17 mouse cellular contexts compared by ENCODE assay signal in genomic region chr7:19022189-19022958, GRCm38 (mm10). TPM values are rescaled to one million over a fixed set of nuclear protein-coding genes. Genes with fewer than 3 reads are reported as not detected.
DNase-seq lines count a peak whose midpoint lies in the region; ATAC-seq and TF ChIP-seq lines count a peak whose summit lies in the region.
"Had no signal": no experiment of that assay in that cellular context is flagged by ENCODE, and none has a peak within 500 bp of the region (broad histone marks: within the 10 kb centered on the region; RNA-seq: fewer than 3 reads in every experiment).

No protein-coding gene starts in this region.

- no peaks in the 10 kb centered on the region for H3K36me3 ChIP-seq in lung, embryonic 14.5 days (ENCODE audit: insufficient read depth)
- no peaks in the 10 kb centered on the region for H3K36me3 ChIP-seq in liver, embryonic 12.5 days
- no peaks in the 10 kb centered on the region for H3K36me3 ChIP-seq in stomach, postnatal 0 days (ENCODE audit: control insufficient read depth, insufficient read depth, low read length)
- no peaks in the 10 kb centered on the region for H3K36me3 ChIP-seq in neural tube, embryonic 15.5 days
- H3K36me3 ChIP-seq: forebrain, embryonic 10.5 days; hindbrain, embryonic 15.5 days had no signal

- H3K9ac ChIP-seq in lung, embryonic 14.5 days, result no peak overlapping the region
- peak overlapping the region; percentile 54 for H3K9ac ChIP-seq in liver, embryonic 12.5 days
- H3K9ac ChIP-seq in stomach, postnatal 0 days (ENCODE audit: low read length), result peak overlapping the region; percentile 48
- no peak overlapping the region for H3K9ac ChIP-seq in neural tube, embryonic 15.5 days (replicated peaks)
- H3K9ac ChIP-seq: hindbrain, embryonic 15.5 days had no signal

- TF ChIP-seq CTCF in lung, embryonic 14.5 days (IDR thresholded peaks at IDR 0.05; ENCODE audit: low read depth), result no peak
- no peak for TF ChIP-seq CTCF in stomach, postnatal 0 days (IDR thresholded peaks at IDR 0.05; ENCODE audit: low read depth)

- WGBS in lung, embryonic 14.5 days, result 44% methylated on average over 18 of the region's 18 CpGs
- WGBS in liver, embryonic 12.5 days (ENCODE audit: insufficient replicate concordance), result 41% methylated on average over 18 of the region's 18 CpGs
- 39% methylated on average over 18 of the region's 18 CpGs for WGBS in stomach, postnatal 0 days
- WGBS in neural tube, embryonic 15.5 days, result 56% methylated on average over 18 of the region's 18 CpGs

- peak overlapping the region; percentile 76 for H3K4me3 ChIP-seq in lung, embryonic 14.5 days (ENCODE audit: low read depth, low read length)
- H3K4me3 ChIP-seq in liver, embryonic 12.5 days, result peak overlapping the region; percentile 94
- peak overlapping the region; percentile 42 for H3K4me3 ChIP-seq in stomach, postnatal 0 days (ENCODE audit: low read depth, low read length)
- no peak overlapping the region for H3K4me3 ChIP-seq in neural tube, embryonic 15.5 days (replicated peaks)

- no peak for TF ChIP-seq EP300 in stomach, postnatal 0 days (optimal IDR thresholded peaks at IDR 0.05)

- peak; percentile 65 for DNase-seq in cerebellum, adult 11-12 months
- DNase-seq in cerebellum, postnatal 4 days (ENCODE audit: low spot score in 2 of 2), result no peak
- no peak for DNase-seq in lung, embryonic 14.5 days
- no peak for DNase-seq in lung, postnatal 4 days
- peak; percentile 67 for DNase-seq in stomach, postnatal 0 days (ENCODE audit: low spot score)
- no peak for DNase-seq in embryo, embryonic 10 days (ENCODE audit: low spot score)
- DNase-seq: embryo, embryonic 11 days; layer of hippocampus, adult 9-11 months; left cerebral cortex, postnatal 4 days; right cerebral cortex, adult 18-20 months had no signal

- 0 out of 2 replicates have a peak, but pooled peaks cover 5% of the 10 kb centered on the region for H3K4me1 ChIP-seq in lung, embryonic 14.5 days (ENCODE audit: insufficient read depth)
- H3K4me1 ChIP-seq in liver, embryonic 12.5 days, result peaks cover 38% of the 10 kb centered on the region
- no peaks in the 10 kb centered on the region for H3K4me1 ChIP-seq in stomach, postnatal 0 days (replicated peaks; ENCODE audit: control insufficient read depth, insufficient read depth)
- peaks cover 27% of the 10 kb centered on the region for H3K4me1 ChIP-seq in neural tube, embryonic 15.5 days

- H3K27ac ChIP-seq in lung, embryonic 14.5 days (ENCODE audit: low read depth), result no peak overlapping the region
- H3K27ac ChIP-seq in liver, embryonic 12.5 days, result no peak overlapping the region
- peak overlapping the region; percentile 70 for H3K27ac ChIP-seq in stomach, postnatal 0 days (replicated peaks)
- H3K27ac ChIP-seq in neural tube, embryonic 15.5 days (replicated peaks), result no peak overlapping the region
- H3K27ac ChIP-seq: forebrain, embryonic 10.5 days; hindbrain, embryonic 15.5 days had no signal

- peak overlapping the region; percentile 51 for H3K4me2 ChIP-seq in lung, embryonic 14.5 days
- H3K4me2 ChIP-seq in liver, embryonic 12.5 days, result peak overlapping the region; percentile 69
- peak overlapping the region; percentile 45 for H3K4me2 ChIP-seq in stomach, postnatal 0 days (replicated peaks; ENCODE audit: low read depth)
- no peak overlapping the region for H3K4me2 ChIP-seq in neural tube, embryonic 15.5 days
- H3K4me2 ChIP-seq: hindbrain, embryonic 15.5 days had no signal

- no peaks in the 10 kb centered on the region for H3K9me3 ChIP-seq in lung, embryonic 14.5 days (ENCODE audit: low read depth, low read length)
- H3K9me3 ChIP-seq in liver, embryonic 12.5 days (replicated peaks), result no peaks in the 10 kb centered on the region
- no peaks in the 10 kb centered on the region for H3K9me3 ChIP-seq in stomach, postnatal 0 days (ENCODE audit: control insufficient read depth, low read length)
- no peaks in the 10 kb centered on the region for H3K9me3 ChIP-seq in neural tube, embryonic 15.5 days (replicated peaks)
- H3K9me3 ChIP-seq: forebrain, embryonic 10.5 days; hindbrain, embryonic 15.5 days; megakaryocyte, embryonic 14.5 days had no signal

- H3K27me3 ChIP-seq in lung, embryonic 14.5 days (ENCODE audit: insufficient read depth, low read length), result peaks cover 31% of the 10 kb centered on the region
- peaks cover 50% of the 10 kb centered on the region for H3K27me3 ChIP-seq in liver, embryonic 12.5 days (replicated peaks)
- H3K27me3 ChIP-seq in stomach, postnatal 0 days (ENCODE audit: control insufficient read depth, insufficient read depth, low read length), result 0 out of 2 replicates have a peak, but pooled peaks cover 7% of the 10 kb centered on the region
- peaks cover 37% of the 10 kb centered on the region for H3K27me3 ChIP-seq in neural tube, embryonic 15.5 days (replicated peaks)

- ATAC-seq in lung, embryonic 14.5 days (ENCODE audit: insufficient read depth), result no peak
- no peak for ATAC-seq in liver, embryonic 12.5 days
- no peak for ATAC-seq in stomach, postnatal 0 days (ENCODE audit: low FRiP score, low TSS enrichment)
- ATAC-seq in neural tube, embryonic 15.5 days (ENCODE audit: low FRiP score), result no peak

RNA-seq across cellular contexts. Expression of gene Foxa3, which starts 1.0 kb away (rescaled TPM):
- polyA plus RNA-seq in lung, embryonic 14.5 days (2014; fragmentation: Nextera tagmentation; extraction: Ambion mirVana), result 2.2 and 2.3 TPM in 2 replicates
- 25.3 and 26.6 TPM in 2 replicates for polyA plus RNA-seq in liver, embryonic 12.5 days (2016; fragmentation: Nextera tagmentation; extraction: Ambion mirVana)
- polyA plus RNA-seq in stomach, postnatal 0 days (2015; fragmentation: Nextera tagmentation; extraction: Ambion mirVana), result 39.2 and 46.0 TPM in 2 replicates
- 0.31 and 1.3 TPM in 2 replicates for polyA plus RNA-seq in neural tube, embryonic 15.5 days (2015; fragmentation: Nextera tagmentation; extraction: Ambion mirVana)
- polyA plus RNA-seq: forebrain, embryonic 10.5 days; hindbrain, embryonic 15.5 days; neural tube, embryonic 14.5 days had no signal

RNA-seq across cellular contexts. Expression of gene Sympk, which starts 1.8 kb away (rescaled TPM):
- 22.9 and 26.8 TPM in 2 replicates for polyA plus RNA-seq in lung, embryonic 14.5 days (2014; fragmentation: Nextera tagmentation; extraction: Ambion mirVana)
- polyA plus RNA-seq in liver, embryonic 12.5 days (2016; fragmentation: Nextera tagmentation; extraction: Ambion mirVana), result 30.3 and 33.3 TPM in 2 replicates
- 9.1 and 9.6 TPM in 2 replicates for polyA plus RNA-seq in stomach, postnatal 0 days (2015; fragmentation: Nextera tagmentation; extraction: Ambion mirVana)
- polyA plus RNA-seq in neural tube, embryonic 15.5 days (2015; fragmentation: Nextera tagmentation; extraction: Ambion mirVana), result 26.4 and 28.3 TPM in 2 replicates

RNA-seq across cellular contexts. Expression of gene Irf2bp1, which starts 18.5 kb away (rescaled TPM):
- 27.3 and 35.0 TPM in 2 replicates for polyA plus RNA-seq in lung, embryonic 14.5 days (2014; fragmentation: Nextera tagmentation; extraction: Ambion mirVana)
- polyA plus RNA-seq in liver, embryonic 12.5 days (2016; fragmentation: Nextera tagmentation; extraction: Ambion mirVana), result 20.1 and 22.3 TPM in 2 replicates
- polyA plus RNA-seq in stomach, postnatal 0 days (2015; fragmentation: Nextera tagmentation; extraction: Ambion mirVana), result 9.8 and 12.0 TPM in 2 replicates
- polyA plus RNA-seq in neural tube, embryonic 15.5 days (2015; fragmentation: Nextera tagmentation; extraction: Ambion mirVana), result 28.4 and 28.6 TPM in 2 replicates

RNA-seq across cellular contexts. Expression of gene Mypop, which starts 31.3 kb away (rescaled TPM):
- 3.7 and 4.8 TPM in 2 replicates for polyA plus RNA-seq in lung, embryonic 14.5 days (2014; fragmentation: Nextera tagmentation; extraction: Ambion mirVana)
- 1.3 and 1.7 TPM in 2 replicates for polyA plus RNA-seq in liver, embryonic 12.5 days (2016; fragmentation: Nextera tagmentation; extraction: Ambion mirVana)
- polyA plus RNA-seq in stomach, postnatal 0 days (2015; fragmentation: Nextera tagmentation; extraction: Ambion mirVana), result 1.3 and 1.4 TPM in 2 replicates
- 7.6 and 8.0 TPM in 2 replicates for polyA plus RNA-seq in neural tube, embryonic 15.5 days (2015; fragmentation: Nextera tagmentation; extraction: Ambion mirVana)

RNA-seq across cellular contexts. Expression of gene Rsph6a, which starts 32.1 kb away (rescaled TPM):
- not detected in 2 replicates for polyA plus RNA-seq in lung, embryonic 14.5 days (2014; fragmentation: Nextera tagmentation; extraction: Ambion mirVana)
- not detected in 2 replicates for polyA plus RNA-seq in liver, embryonic 12.5 days (2016; fragmentation: Nextera tagmentation; extraction: Ambion mirVana)
- polyA plus RNA-seq in stomach, postnatal 0 days (2015; fragmentation: Nextera tagmentation; extraction: Ambion mirVana), result not detected in 2 replicates
- polyA plus RNA-seq in neural tube, embryonic 15.5 days (2015; fragmentation: Nextera tagmentation; extraction: Ambion mirVana), result 0.24 TPM in 1 of 2 replicates, not detected in the other
- polyA plus RNA-seq: forebrain, embryonic 10.5 days; kidney, embryonic 16.5 days; neural tube, embryonic 14.5 days had no signal

Comparison
In these comparisons a context has a peak if more than half of its experiments do, and no peak if none do; other contexts are left out.
1. DNase-seq: peak in cerebellum, adult 11-12 months (single experiment) and stomach, postnatal 0 days (single experiment); none in cerebellum, postnatal 4 days (0 of 2), lung, embryonic 14.5 days (single experiment), lung, postnatal 4 days (0 of 2) and embryo, embryonic 10 days (single experiment).
2. H3K9ac ChIP-seq: peak in liver, embryonic 12.5 days (single experiment) and stomach, postnatal 0 days (single experiment); none in lung, embryonic 14.5 days (single experiment) and neural tube, embryonic 15.5 days (single experiment).